Mouse (Mus musculus) lung, postnatal 0 days (tissue): ENCODE measurements around the gene Palld.

Source experiments
- CTCF ChIP-seq: IDR thresholded peaks from 2 replicates; pipeline ENCODE4 v1.5.1; 2016; ENCODE audit warnings: antibody characterized with exemption, mild to moderate bottlenecking
- EP300 ChIP-seq: IDR thresholded peaks from 2 replicates; pipeline ENCODE4 v1.6.1; 2016; ENCODE audit warnings: antibody characterized with exemption, mild to moderate bottlenecking, control low read depth

GRCm38 (mm10) chr8:61730669-61731068 is 171.8 kb downstream of the Palld start:
- TF ChIP-seq CTCF (no peak), EP300 (no peak)
